Mouse (Mus musculus) heart, adult 2 months (tissue): ENCODE results near the gene Alkbh3.

Experiments used
- CTCF ChIP-seq: fragments of 200-600 bp; IDR thresholded peaks from 2 replicates; pipeline ENCODE4 v1.8.1; 2022; ENCODE audit warnings: antibody characterized with exemption, mild to moderate bottlenecking, moderate library complexity
- POLR2A ChIP-seq: fragments of 200-500 bp; IDR thresholded peaks from 2 replicates; pipeline ENCODE4 v1.6.1; 2011; ENCODE audit warnings: mild to moderate bottlenecking, low read depth, low read length, control low read depth; ENCODE audit not compliant: insufficient read depth

DNA sequence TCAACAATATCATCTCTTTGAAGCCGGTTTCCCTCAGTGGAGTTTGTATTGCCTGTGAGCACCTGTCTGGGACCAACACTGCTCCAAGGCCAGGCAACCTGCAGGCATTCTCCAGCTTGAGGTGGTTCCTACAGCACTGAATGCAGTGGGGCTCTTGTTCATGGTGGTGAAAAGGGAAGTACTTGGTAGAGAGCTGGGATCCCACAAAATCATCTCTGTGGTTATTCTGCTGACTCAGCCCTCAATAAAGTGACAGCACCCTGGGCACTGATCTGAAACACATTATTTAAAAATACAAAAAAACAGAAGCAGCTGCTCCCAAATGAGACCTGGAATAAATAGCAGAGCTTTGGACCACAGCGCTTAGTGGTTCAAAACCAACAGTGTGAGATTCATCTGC is 22.2 kb downstream of the Alkbh3 start:
- no peak for TF ChIP-seq CTCF
- no peak for TF ChIP-seq POLR2A
